Mouse (Mus musculus) splenic B cell, adult 2 months (primary cell): ENCODE results near the gene Ski.

Experiments used
- DNase-seq: peaks from one replicate; pipeline ENCODE4 v3.0.0-alpha.2; 2011; ENCODE audit warnings: low read depth, low spot score
- H3K27me3 ChIP-seq: 2 replicates; pipeline ENCODE4 v1.6.1; 2012; ENCODE audit warnings: mild to moderate bottlenecking, low read length, moderate library complexity, mixed read lengths; ENCODE audit not compliant: control insufficient read depth, poor library complexity, insufficient read depth, severe bottlenecking
- H3K36me3 ChIP-seq: 2 replicates; pipeline ENCODE4 v1.6.1; 2012; ENCODE audit warnings: mild to moderate bottlenecking, low read length, moderate library complexity, mixed read lengths; ENCODE audit not compliant: control insufficient read depth, poor library complexity, insufficient read depth, severe bottlenecking

Gene Ski

GRCm38 (mm10) chr4:155163320-155163651, 59.1 kb downstream of the Ski start:
- H3K36me3 ChIP-seq: 0 out of 2 replicates have a peak, but pooled peaks cover 2% of the 10 kb centered on the region
- peak; percentile 21 for DNase-seq
- no peaks in the 10 kb centered on the region for H3K27me3 ChIP-seq

- no peaks in the 10 kb centered on the region for H3K27me3 ChIP-seq
- H3K36me3 ChIP-seq: peaks cover 2% of the 10 kb centered on the region; the same call in 1 of the 2 replicates
- peak; percentile 77 for DNase-seq
Observed at GRCm38 (mm10) chr4:155162433-155163319, 59.7 kb downstream of the Ski start.

GRCm38 (mm10) chr4:155158543-155158917, 63.9 kb downstream of the Ski start:
- Histone ChIP-seq H3K27me3 (no peaks in the 10 kb centered on the region), H3K36me3 (peaks cover 4% of the 10 kb centered on the region; the same call in 1 of the 2 replicates)
- DNase-seq: no peak

- Histone ChIP-seq H3K36me3 (peaks cover 4% of the 10 kb centered on the region; the same call in 1 of the 2 replicates), H3K27me3 (no peaks in the 10 kb centered on the region)
- DNase-seq: no peak
Observed at GRCm38 (mm10) chr4:155157871-155158542, 64.4 kb downstream of the Ski start.

- Histone ChIP-seq H3K27me3 (no peaks in the 10 kb centered on the region), H3K36me3 (peaks cover 4% of the 10 kb centered on the region; the same call in 1 of the 2 replicates)
- DNase-seq: no peak
Observed at GRCm38 (mm10) chr4:155156734-155157133, 65.7 kb downstream of the Ski start.

GRCm38 (mm10) chr4:155154986-155155385, 67.4 kb downstream of the Ski start:
- Histone ChIP-seq H3K27me3 (no peaks in the 10 kb centered on the region), H3K36me3 (peaks cover 4% of the 10 kb centered on the region; the same call in 1 of the 2 replicates)
- no peak for DNase-seq

- DNase-seq: no peak
- H3K36me3 ChIP-seq: peaks cover 3% of the 10 kb centered on the region; the same call in 1 of the 2 replicates
- H3K27me3 ChIP-seq: no peaks in the 10 kb centered on the region
Observed at GRCm38 (mm10) chr4:155153389-155154072, 68.9 kb downstream of the Ski start.

GRCm38 (mm10) chr4:155152476-155152875, 69.9 kb downstream of the Ski start:
- Histone ChIP-seq H3K36me3 (peaks cover 3% of the 10 kb centered on the region; the same call in 1 of the 2 replicates), H3K27me3 (no peaks in the 10 kb centered on the region)
- DNase-seq: no peak

- Histone ChIP-seq H3K27me3 (no peaks in the 10 kb centered on the region), H3K36me3 (peaks cover 3% of the 10 kb centered on the region; the same call in 1 of the 2 replicates)
- no peak for DNase-seq
Observed at GRCm38 (mm10) chr4:155151845-155152244, 70.5 kb downstream of the Ski start.

- no peaks in the 10 kb centered on the region for H3K27me3 ChIP-seq
- H3K36me3 ChIP-seq: peaks cover 3% of the 10 kb centered on the region; the same call in 1 of the 2 replicates
- DNase-seq: peak; percentile 18
Observed at GRCm38 (mm10) chr4:155151221-155151788, 71.1 kb downstream of the Ski start.

GRCm38 (mm10) chr4:155150276-155151113, 71.9 kb downstream of the Ski start:
- Histone ChIP-seq H3K27me3 (no peaks in the 10 kb centered on the region), H3K36me3 (peaks cover under 1% of the 10 kb centered on the region; the same call in 1 of the 2 replicates)
- DNase-seq: peak; percentile 67

GRCm38 (mm10) chr4:155149941-155150275, 72.5 kb downstream of the Ski start:
- DNase-seq: no peak
- Histone ChIP-seq H3K36me3 (no peaks in the 10 kb centered on the region), H3K27me3 (no peaks in the 10 kb centered on the region)

GRCm38 (mm10) chr4:155148910-155149698, 73.3 kb downstream of the Ski start:
- DNase-seq: no peak
- H3K27me3 ChIP-seq: no peaks in the 10 kb centered on the region

More at GRCm38 (mm10) chr4:155148910-155149698, 73.3 kb downstream of the Ski start:
- H3K36me3 ChIP-seq: no peaks in the 10 kb centered on the region
